Mouse (Mus musculus) cortical plate, adult 2 months (tissue): Measurements from ENCODE around the gene Prtg.

Experiments
- CTCF ChIP-seq: fragments of 200-500 bp; IDR thresholded peaks from 2 replicates; pipeline ENCODE4 v1.5.1; 2011; ENCODE audit warnings: mild to moderate bottlenecking, control low read depth, low read length; ENCODE audit not compliant: insufficient read depth; ENCODE audit errors: extremely low read depth
- POLR2A ChIP-seq: fragments of 200-500 bp; IDR thresholded peaks from 2 replicates; pipeline ENCODE4 v1.6.1; 2011; ENCODE audit warnings: mild to moderate bottlenecking, low read length, control low read depth; ENCODE audit not compliant: insufficient read depth; ENCODE audit errors: extremely low read depth

GRCm38 (mm10) chr9:72958521-72959450 lies 152.1 kb downstream of the Prtg start, which contains the start of the genes Dyx1c1 and Gm44503:
- TF ChIP-seq POLR2A (peak; percentile 49; the same call in 1 of the 2 replicates), CTCF (no peak)
